Mouse (Mus musculus) kidney, adult 2 months (tissue): ENCODE measurements around the gene Midn.

ENCODE experiments used
- CTCF ChIP-seq: fragments of 200-500 bp; conservative IDR thresholded peaks from 2 replicates; pipeline ENCODE4 v1.5.1; 2011; ENCODE audit warnings: low read depth, mild to moderate bottlenecking, control low read depth, low read length, moderate library complexity, mixed read lengths; ENCODE audit not compliant: insufficient read depth, insufficient read length
- POLR2A ChIP-seq: fragments of 200-500 bp; IDR thresholded peaks from one replicate; pipeline ENCODE4 v1.6.1; 2011; ENCODE audit warnings: low read depth, low read length, control low read depth

DNA sequence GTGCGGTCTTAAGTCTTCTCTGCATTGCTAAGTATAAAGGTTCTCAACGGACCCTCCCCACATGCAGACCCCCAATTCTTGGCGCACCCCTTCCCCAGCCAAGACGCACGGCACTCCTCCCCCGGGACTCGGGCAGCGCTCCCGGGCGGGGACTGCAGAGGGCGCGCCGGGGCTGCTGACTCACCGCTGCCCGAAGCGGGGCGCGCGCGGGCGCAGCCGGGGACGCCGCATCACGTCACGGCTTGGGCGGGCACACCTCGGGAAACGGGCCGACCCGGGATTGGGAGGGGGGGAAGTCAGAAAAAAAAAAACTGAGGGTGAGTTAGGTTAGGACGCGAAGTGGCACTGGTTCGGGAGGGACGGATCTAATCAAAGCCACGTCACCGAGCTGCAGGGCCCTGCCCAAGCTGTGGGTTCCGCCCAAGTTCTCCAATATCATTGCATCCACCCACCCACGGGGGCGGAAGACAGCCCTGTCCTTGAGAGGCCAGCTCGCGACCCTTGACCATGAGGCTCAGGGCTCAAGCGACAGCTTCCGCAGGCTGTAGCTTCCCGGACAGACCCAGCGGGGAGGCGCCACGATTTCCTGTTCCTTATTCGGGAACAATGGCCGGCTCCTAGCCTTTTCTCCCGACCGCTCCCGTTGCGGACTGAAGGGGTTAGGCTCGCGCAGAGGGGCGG, 678 bp downstream of the Midn start:
- TF ChIP-seq CTCF (peak; percentile 58), POLR2A (no peak)
